Mouse (Mus musculus) hindbrain, embryonic 12.5 days (tissue): Measurements from ENCODE around the gene Acaca. TPM values are rescaled to one million over a fixed set of nuclear protein-coding genes. Genes with fewer than 3 reads are reported as not detected.

ENCODE experiments used
- ATAC-seq: fragments of 200-750 bp; cut with Nextera tagmentation; 2 replicates; pipeline ENCODE4 v1.8.0; 2017; ENCODE audit warnings: moderate TSS enrichment; ENCODE audit not compliant: low FRiP score
- H3K27ac ChIP-seq: fragments of 300-500 bp; sonication (generic); 2 replicates; pipeline ENCODE4 v1.5.1; 2016; ENCODE audit warnings: mild to moderate bottlenecking
- H3K27me3 ChIP-seq: fragments of 300-500 bp; sonication (generic); 2 replicates; pipeline ENCODE4 v1.6.1; 2016; ENCODE audit warnings: mild to moderate bottlenecking
- H3K36me3 ChIP-seq: fragments of 300-500 bp; sonication (generic); 2 replicates; pipeline ENCODE4 v1.6.1; 2016; ENCODE audit warnings: mild to moderate bottlenecking
- H3K4me1 ChIP-seq: fragments of 300-500 bp; sonication (generic); 2 replicates; pipeline ENCODE4 v1.6.1; 2016
- H3K4me2 ChIP-seq: fragments of 300-500 bp; sonication (generic); replicated peaks from 2 replicates; pipeline ENCODE4 v1.6.1; 2016; ENCODE audit warnings: mild to moderate bottlenecking
- H3K4me3 ChIP-seq: fragments of 300-500 bp; sonication (generic); 2 replicates; pipeline ENCODE4 v1.5.1; 2016; ENCODE audit warnings: mild to moderate bottlenecking
- H3K9ac ChIP-seq: fragments of 300-500 bp; sonication (generic); 2 replicates; pipeline ENCODE4 v1.6.1; 2016; ENCODE audit warnings: mild to moderate bottlenecking, moderate library complexity
- H3K9me3 ChIP-seq: fragments of 300-500 bp; sonication (generic); replicated peaks from 2 replicates; pipeline ENCODE4 v1.6.1; 2016; ENCODE audit warnings: mild to moderate bottlenecking
- WGBS: fragments of 180-500 bp; shearing (Covaris S2); methylation state at CpG from one replicate; pipeline ENCODE4 v1.1.7; 2016; 5-methylcytosine and 5-hydroxymethylcytosine counted together
- polyA plus RNA-seq: library from polyadenylated mRNA; unstranded; fragments of >200 nt; fragmentation: Nextera tagmentation; extraction: Ambion mirVana; gene quantifications from 2 replicates; pipeline ENCODE4 v1.2.1, GENCODE M21; 2016

Acaca gene
- 31.6 and 43.3 TPM in 2 replicates for polyA plus RNA-seq

DNA sequence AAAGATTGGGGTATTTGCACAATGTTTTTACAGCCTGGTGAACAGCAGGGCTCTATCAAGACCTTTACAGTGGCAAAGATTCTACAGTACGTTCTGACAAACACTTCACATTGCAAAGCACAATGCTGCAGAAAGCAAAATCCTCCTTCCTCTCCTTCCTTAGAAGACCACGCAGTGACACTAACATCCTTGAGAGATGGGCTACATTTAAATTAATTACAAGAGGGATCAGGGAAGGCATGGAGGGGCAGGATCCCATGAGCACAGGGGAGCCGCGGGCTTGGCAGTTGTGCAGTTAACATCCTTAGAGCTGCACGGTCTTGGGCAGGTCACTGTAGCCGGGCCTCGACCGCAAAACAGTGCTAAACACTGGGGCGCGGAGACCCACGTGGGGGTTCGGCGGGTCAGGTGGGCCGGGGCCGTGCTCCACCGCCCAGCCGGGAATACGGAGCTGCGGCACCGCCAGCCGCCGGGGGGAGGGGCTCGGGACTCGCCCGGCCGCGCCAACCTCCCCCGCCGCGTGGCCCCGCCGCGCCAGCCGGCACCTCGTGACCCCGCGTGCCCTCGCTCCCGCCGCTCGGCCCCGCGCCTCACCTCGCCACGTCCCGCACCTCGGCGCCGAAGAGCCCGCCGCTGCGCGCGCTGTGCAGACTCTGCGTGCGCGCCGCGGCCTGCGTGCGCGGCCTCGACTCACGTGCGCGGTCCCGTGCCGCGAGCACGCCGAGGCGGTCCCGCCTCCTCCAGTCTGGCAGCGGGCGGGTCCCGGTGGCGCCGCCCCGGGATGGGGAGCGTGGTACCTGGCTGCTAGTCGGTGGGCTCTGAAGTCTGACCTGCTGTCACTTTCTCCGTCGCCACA is at the start of gene Acaca, which contains the start of gene Tada2a:
Gene Acaca (plus strand): TSS at position 730 of the 856 bp plus-strand sequence.
Gene Tada2a (minus strand): TSS at position 658 of the 856 bp plus-strand sequence.
- peak within 1 kb of the TSS; percentile 88 for H3K9ac ChIP-seq
- H3K27me3 ChIP-seq, result no peaks in the 10 kb centered on the region
- H3K4me1 ChIP-seq, result peaks cover 7% of the 10 kb centered on the region; the same call in 1 of the 2 replicates
- H3K27ac ChIP-seq, result peak within 1 kb of the TSS; percentile 77; the same call in 1 of the 2 replicates
- under 1% methylated on average over 50 of the region's 83 CpGs for WGBS
- peaks cover 12% of the 10 kb centered on the region for H3K36me3 ChIP-seq
- no peaks in the 10 kb centered on the region for H3K9me3 ChIP-seq
- H3K4me3 ChIP-seq, result peak within 1 kb of the TSS; percentile 85
- peak within 1 kb of the TSS; percentile 82 for H3K4me2 ChIP-seq
- peak; percentile 92 for ATAC-seq

- H3K4me1 ChIP-seq, result no peaks in the 10 kb centered on the region
- peaks cover 37% of the 10 kb centered on the region for H3K36me3 ChIP-seq
- WGBS, result 88% methylated on average over 4 of the region's 4 CpGs
- ATAC-seq, result no peak
- no peaks in the 10 kb centered on the region for H3K27me3 ChIP-seq
- no peak overlapping the region for H3K4me3 ChIP-seq
- no peak overlapping the region for H3K4me2 ChIP-seq
- no peak overlapping the region for H3K27ac ChIP-seq
- no peak overlapping the region for H3K9ac ChIP-seq
- H3K9me3 ChIP-seq, result no peaks in the 10 kb centered on the region
Measured at GRCm38 (mm10) chr11:84079887-84080286, 49.6 kb upstream of the Acaca start.

GRCm38 (mm10) chr11:84080327-84080726 is 49.1 kb upstream of the Acaca start:
- Histone ChIP-seq H3K27ac (no peak overlapping the region), H3K9ac (no peak overlapping the region), H3K4me2 (no peak overlapping the region), H3K4me3 (no peak overlapping the region), H3K4me1 (no peaks in the 10 kb centered on the region), H3K27me3 (no peaks in the 10 kb centered on the region), H3K36me3 (peaks cover 37% of the 10 kb centered on the region), H3K9me3 (no peaks in the 10 kb centered on the region)
- WGBS, result 90% methylated on average over 3 of the region's 3 CpGs
- no peak for ATAC-seq

DNA sequence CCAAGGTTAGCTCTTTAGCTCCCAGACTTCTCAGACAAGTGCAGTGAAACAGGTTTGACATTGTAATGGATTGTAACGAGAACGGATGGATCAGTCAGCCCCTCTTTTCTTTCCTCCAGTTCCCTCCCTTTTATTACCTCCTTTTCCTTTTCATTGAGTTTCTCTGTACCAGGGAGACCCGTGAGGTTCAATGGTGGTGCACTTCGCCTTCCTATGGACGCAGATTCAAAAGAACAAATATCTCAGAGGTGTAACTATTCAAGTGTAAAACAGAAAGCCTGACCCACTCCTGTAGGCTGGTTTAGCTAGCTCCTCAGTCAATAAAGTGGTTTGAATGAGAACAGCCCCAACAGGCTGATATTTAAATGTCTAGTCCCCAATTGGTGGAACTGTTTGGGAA is 47.6 kb upstream of the Acaca start:
- 88% methylated on average over 5 of the region's 5 CpGs for WGBS
- no peaks in the 10 kb centered on the region for H3K9me3 ChIP-seq
- no peak overlapping the region for H3K4me2 ChIP-seq
- no peak for ATAC-seq
- H3K27me3 ChIP-seq, result no peaks in the 10 kb centered on the region
- H3K4me1 ChIP-seq, result no peaks in the 10 kb centered on the region
- no peak overlapping the region for H3K9ac ChIP-seq
- H3K4me3 ChIP-seq, result no peak overlapping the region
- peaks cover 48% of the 10 kb centered on the region for H3K36me3 ChIP-seq
- no peak overlapping the region for H3K27ac ChIP-seq

DNA sequence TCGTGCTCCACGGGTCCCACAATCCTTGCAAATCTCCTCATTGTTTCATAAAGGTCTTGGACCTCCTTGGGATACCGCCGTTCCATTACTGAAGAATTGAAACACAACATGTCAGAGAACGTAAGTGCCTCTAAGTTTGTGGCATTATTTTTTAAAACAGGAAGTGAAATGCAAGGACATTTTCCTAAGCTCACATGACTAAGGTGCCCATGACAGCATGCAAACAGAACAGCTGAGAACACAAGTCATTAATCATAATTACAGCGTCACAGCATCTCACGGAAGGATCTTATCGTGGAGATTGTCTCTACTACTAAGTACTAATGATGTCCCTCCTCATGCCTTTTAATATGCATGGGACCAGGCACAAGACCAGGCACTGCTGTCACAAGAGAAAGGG is 38.9 kb upstream of the Acaca start:
- H3K36me3 ChIP-seq, result peaks cover 32% of the 10 kb centered on the region
- ATAC-seq, result no peak
- H3K9me3 ChIP-seq, result no peaks in the 10 kb centered on the region
- H3K4me2 ChIP-seq, result no peak overlapping the region
- H3K4me1 ChIP-seq, result no peaks in the 10 kb centered on the region
- 86% methylated on average over 8 of the region's 8 CpGs for WGBS
- no peak overlapping the region for H3K27ac ChIP-seq
- H3K27me3 ChIP-seq, result no peaks in the 10 kb centered on the region
- H3K4me3 ChIP-seq, result no peak overlapping the region
- H3K9ac ChIP-seq, result no peak overlapping the region

- Histone ChIP-seq H3K27ac (no peak overlapping the region), H3K27me3 (no peaks in the 10 kb centered on the region), H3K36me3 (peaks cover 32% of the 10 kb centered on the region), H3K4me1 (no peaks in the 10 kb centered on the region), H3K4me2 (no peak overlapping the region), H3K9me3 (no peaks in the 10 kb centered on the region), H3K9ac (no peak overlapping the region), H3K4me3 (no peak overlapping the region)
- no peak for ATAC-seq
- WGBS, result 86% methylated on average over 4 of the region's 4 CpGs
Measured at GRCm38 (mm10) chr11:84095084-84095483, 34.4 kb upstream of the Acaca start.

GRCm38 (mm10) chr11:84097251-84097998 is 32.0 kb upstream of the Acaca start:
- Histone ChIP-seq H3K9me3 (no peaks in the 10 kb centered on the region), H3K36me3 (peaks cover 49% of the 10 kb centered on the region), H3K4me2 (no peak overlapping the region), H3K27me3 (no peaks in the 10 kb centered on the region), H3K9ac (no peak overlapping the region), H3K4me1 (no peaks in the 10 kb centered on the region), H3K4me3 (no peak overlapping the region), H3K27ac (no peak overlapping the region)
- ATAC-seq, result no peak
- WGBS, result 83% methylated on average over 5 of the region's 5 CpGs

DNA sequence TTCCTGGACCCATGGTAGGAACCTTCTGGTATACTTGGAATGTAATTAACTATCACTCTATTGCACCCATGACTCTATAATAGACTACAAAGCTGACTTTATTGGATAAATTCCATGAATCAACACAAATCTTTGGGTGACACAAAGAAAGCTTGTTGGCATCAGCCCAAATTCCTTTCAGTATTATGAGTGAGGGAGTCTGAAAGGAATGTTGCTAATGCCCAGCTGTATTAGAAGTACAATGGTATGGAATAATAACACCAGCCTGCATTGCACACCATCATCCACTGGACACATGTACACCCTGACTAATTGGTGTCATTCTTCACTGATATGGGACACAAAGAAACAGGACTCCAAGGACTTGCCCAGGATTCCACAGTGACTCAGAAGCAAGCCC is 28.3 kb upstream of the Acaca start:
- ATAC-seq, result no peak
- Histone ChIP-seq H3K4me1 (no peaks in the 10 kb centered on the region), H3K36me3 (peaks cover 68% of the 10 kb centered on the region), H3K4me3 (no peak overlapping the region), H3K27me3 (no peaks in the 10 kb centered on the region), H3K4me2 (no peak overlapping the region), H3K9me3 (no peaks in the 10 kb centered on the region), H3K9ac (no peak overlapping the region), H3K27ac (no peak overlapping the region)

- ATAC-seq, result no peak
- H3K4me1 ChIP-seq, result no peaks in the 10 kb centered on the region
- no peaks in the 10 kb centered on the region for H3K9me3 ChIP-seq
- no peak overlapping the region for H3K27ac ChIP-seq
- H3K27me3 ChIP-seq, result no peaks in the 10 kb centered on the region
- H3K4me2 ChIP-seq, result no peak overlapping the region
- no peak overlapping the region for H3K9ac ChIP-seq
- H3K36me3 ChIP-seq, result peaks cover 79% of the 10 kb centered on the region
- 93% methylated on average over 6 of the region's 6 CpGs for WGBS
- no peak overlapping the region for H3K4me3 ChIP-seq
Measured at GRCm38 (mm10) chr11:84104036-84104435, 25.4 kb upstream of the Acaca start.

GRCm38 (mm10) chr11:84107137-84107536 is 22.3 kb upstream of the Acaca start:
- WGBS, result 73% methylated on average over 2 of the region's 2 CpGs
- ATAC-seq, result no peak
- H3K36me3 ChIP-seq, result peaks cover 71% of the 10 kb centered on the region
- H3K27ac ChIP-seq, result no peak overlapping the region
- no peaks in the 10 kb centered on the region for H3K4me1 ChIP-seq
- H3K4me2 ChIP-seq, result no peak overlapping the region
- H3K9ac ChIP-seq, result no peak overlapping the region
- no peaks in the 10 kb centered on the region for H3K27me3 ChIP-seq
- no peaks in the 10 kb centered on the region for H3K9me3 ChIP-seq
- H3K4me3 ChIP-seq, result no peak overlapping the region

DNA sequence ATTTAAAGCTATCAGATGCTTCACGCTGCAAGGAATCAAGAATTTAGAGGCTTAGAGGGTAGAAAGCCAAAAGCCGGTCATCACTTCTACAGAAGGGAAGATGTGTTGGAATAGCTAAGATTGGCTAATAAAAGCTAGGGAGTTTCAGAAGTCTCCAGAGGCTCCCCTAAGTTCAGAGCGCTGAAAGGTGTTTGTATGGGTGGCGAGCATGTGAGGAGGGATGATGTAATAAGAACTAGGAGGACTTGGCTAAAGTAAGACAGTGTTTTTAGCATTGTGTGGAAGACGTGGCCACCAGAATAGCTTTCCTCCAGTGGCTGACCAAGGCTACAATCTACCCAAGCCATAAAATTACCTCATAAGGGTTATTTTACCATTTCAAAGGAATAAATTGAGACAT is 15.8 kb upstream of the Acaca start:
- 95% methylated on average over 5 of the region's 5 CpGs for WGBS
- H3K9me3 ChIP-seq, result no peaks in the 10 kb centered on the region
- no peak overlapping the region for H3K4me3 ChIP-seq
- H3K27me3 ChIP-seq, result no peaks in the 10 kb centered on the region
- no peak overlapping the region for H3K4me2 ChIP-seq
- no peak overlapping the region for H3K9ac ChIP-seq
- no peak for ATAC-seq
- H3K36me3 ChIP-seq, result peaks cover 43% of the 10 kb centered on the region
- H3K4me1 ChIP-seq, result no peaks in the 10 kb centered on the region
- H3K27ac ChIP-seq, result no peak overlapping the region

DNA sequence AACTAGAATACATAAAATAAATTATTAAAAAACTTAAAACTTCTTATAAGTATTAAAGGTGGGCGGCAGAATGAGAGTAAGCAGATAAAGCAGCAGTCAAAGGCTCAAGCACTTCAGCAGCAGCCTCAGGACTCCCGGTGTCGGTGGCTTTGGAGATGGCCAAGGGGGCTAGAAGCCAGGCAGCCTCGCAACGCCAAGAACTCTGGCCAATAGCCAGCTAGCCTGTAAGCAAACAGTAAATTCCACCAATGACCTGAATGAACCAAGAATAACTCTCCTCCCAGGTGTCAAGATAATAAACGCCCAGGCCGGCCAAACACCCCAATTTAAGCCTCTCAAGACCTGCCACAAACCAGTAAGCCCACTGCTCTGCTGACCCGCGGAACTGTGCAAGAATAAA is 13.8 kb upstream of the Acaca start:
- Histone ChIP-seq H3K9me3 (no peaks in the 10 kb centered on the region), H3K9ac (no peak overlapping the region), H3K4me2 (no peak overlapping the region), H3K4me3 (no peak overlapping the region), H3K27me3 (no peaks in the 10 kb centered on the region), H3K36me3 (peaks cover 54% of the 10 kb centered on the region), H3K4me1 (no peaks in the 10 kb centered on the region), H3K27ac (no peak overlapping the region)
- WGBS, result 93% methylated on average over 9 of the region's 9 CpGs
- no peak for ATAC-seq
